8 mouse cellular contexts compared by ENCODE assay signal in the genomic region with DNA sequence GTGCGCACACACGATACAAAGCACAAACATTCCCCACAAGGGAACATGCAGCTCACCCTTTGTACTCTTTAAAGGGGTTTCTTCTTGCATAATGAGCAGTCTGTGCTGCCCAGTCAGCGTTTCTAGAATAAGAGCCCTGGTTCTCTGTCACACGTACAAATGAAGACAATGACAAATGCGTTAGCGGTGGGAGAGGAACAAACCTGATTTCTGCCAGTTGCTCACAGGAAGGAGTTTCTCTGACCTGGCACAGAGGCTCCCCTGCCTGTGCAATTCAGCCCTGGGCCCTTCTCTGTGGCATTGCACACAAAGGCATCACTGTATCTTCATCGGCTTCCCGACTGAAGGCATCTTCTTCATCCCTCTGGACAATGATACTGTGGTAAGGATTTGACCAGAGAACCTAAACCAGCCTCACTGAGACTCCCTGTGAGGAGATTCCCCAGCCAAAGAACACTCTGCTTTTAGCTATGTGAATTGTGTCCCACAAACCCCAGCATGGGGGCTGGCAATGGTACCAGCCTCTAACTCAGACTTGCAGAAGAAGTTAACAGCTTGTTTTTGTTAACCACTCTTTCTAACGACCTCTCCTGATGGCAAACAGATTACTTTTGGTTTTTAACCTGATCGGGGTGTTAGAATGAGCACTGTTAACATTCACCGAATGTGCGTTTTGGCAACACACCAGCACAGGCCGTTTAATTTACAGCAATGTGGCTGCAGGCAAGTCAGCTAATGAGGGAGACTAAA.
DNase-seq lines count a peak whose midpoint lies in the region; ATAC-seq and TF ChIP-seq lines count a peak whose summit lies in the region.

No protein-coding gene starts in this region.

- H3K9ac ChIP-seq in hindbrain, postnatal 0 days (replicated peaks; ENCODE audit: low read length): no peak overlapping the region
- no peak overlapping the region for H3K9ac ChIP-seq in midbrain, embryonic 12.5 days (replicated peaks)

- H3K27me3 ChIP-seq in hindbrain, postnatal 0 days (ENCODE audit: insufficient read depth, low read length): no peaks in the 10 kb centered on the region
- H3K27me3 ChIP-seq in midbrain, embryonic 12.5 days: peaks cover 28% of the 10 kb centered on the region

- no peaks in the 10 kb centered on the region for H3K36me3 ChIP-seq in hindbrain, postnatal 0 days (ENCODE audit: insufficient read depth, low read length)
- H3K36me3 ChIP-seq in midbrain, embryonic 12.5 days: no peaks in the 10 kb centered on the region

- peak overlapping the region; percentile 43; the same call in 1 of the 2 replicates for H3K27ac ChIP-seq in hindbrain, postnatal 0 days
- H3K27ac ChIP-seq in midbrain, embryonic 12.5 days (replicated peaks): peak overlapping the region; percentile 39
- H3K27ac ChIP-seq in layer of hippocampus, adult 2 months: no peak overlapping the region

- WGBS in hindbrain, postnatal 0 days: 23% methylated on average over 13 of the region's 13 CpGs
- WGBS in midbrain, embryonic 12.5 days: 33% methylated on average over 13 of the region's 13 CpGs

- TF ChIP-seq CTCF in hindbrain, postnatal 0 days (IDR thresholded peaks at IDR 0.05; ENCODE audit: low read depth): no peak
- TF ChIP-seq CTCF in layer of hippocampus, adult 2 months (conservative IDR thresholded peaks at IDR 0.05): no peak

- no peak overlapping the region for H3K4me3 ChIP-seq in hindbrain, postnatal 0 days (ENCODE audit: low read length)
- H3K4me3 ChIP-seq in midbrain, embryonic 12.5 days: no peak overlapping the region
- H3K4me3 ChIP-seq in layer of hippocampus, adult 2 months: no peak overlapping the region

- no peaks in the 10 kb centered on the region for H3K9me3 ChIP-seq in hindbrain, postnatal 0 days (ENCODE audit: low read length)
- H3K9me3 ChIP-seq in midbrain, embryonic 12.5 days: no peaks in the 10 kb centered on the region

- ATAC-seq in hindbrain, postnatal 0 days: peak; percentile 48; the same call in 1 of the 2 replicates
- peak; percentile 55 for ATAC-seq in midbrain, embryonic 12.5 days (ENCODE audit: low FRiP score, low read depth)

- H3K4me1 ChIP-seq in hindbrain, postnatal 0 days (ENCODE audit: insufficient read depth, low read length): peaks cover 11% of the 10 kb centered on the region; the same call in 1 of the 2 replicates
- H3K4me1 ChIP-seq in midbrain, embryonic 12.5 days: peaks cover 32% of the 10 kb centered on the region

- DNase-seq in embryo, embryonic 10 days (ENCODE audit: low spot score): peak; percentile 48
- no peak for DNase-seq in embryo, embryonic 9.5 days (ENCODE audit: extremely low spot score)
- peak; percentile 52 for DNase-seq in embryo, embryonic 10.5 days (ENCODE audit: low spot score)
- peak; percentile 57 for DNase-seq in hindbrain, postnatal 0 days (ENCODE audit: low spot score)
- DNase-seq in liver: no peak
- no peak for DNase-seq in layer of hippocampus, adult 2 months (ENCODE audit: low spot score in 2 of 2)
- no peak for DNase-seq in layer of hippocampus, adult 9-10 months (ENCODE audit: low spot score)

- no peak overlapping the region for H3K4me2 ChIP-seq in hindbrain, postnatal 0 days (ENCODE audit: low read depth, low read length)
- H3K4me2 ChIP-seq in midbrain, embryonic 12.5 days (replicated peaks): peak overlapping the region; percentile 18; the same call in 1 of the 2 replicates

Comparison
In these comparisons a context has a peak if more than half of its experiments do, and no peak if none do; other contexts are left out.
1. DNase-seq: peak in embryo, embryonic 10 days (single experiment), embryo, embryonic 10.5 days (single experiment) and hindbrain, postnatal 0 days (single experiment); none in embryo, embryonic 9.5 days (single experiment), liver (single experiment), layer of hippocampus, adult 2 months (0 of 2) and layer of hippocampus, adult 9-10 months (single experiment).